In genomic region chr4:141246998-141247350, GRCm38 (mm10) we compare ENCODE assay signal across 8 mouse cellular contexts. TPM values are rescaled to one million over a fixed set of nuclear protein-coding genes. Genes with fewer than 3 reads are reported as not detected.
DNase-seq lines count a peak whose midpoint lies in the region; ATAC-seq and TF ChIP-seq lines count a peak whose summit lies in the region.

No protein-coding gene starts in this region.

- H3K27ac ChIP-seq in lung, embryonic 14.5 days (ENCODE audit: low read depth) = no peak overlapping the region
- no peak overlapping the region for H3K27ac ChIP-seq in intestine, embryonic 16.5 days (ENCODE audit: low read length)
- no peak overlapping the region for H3K27ac ChIP-seq in small intestine, adult 2 months (ENCODE audit: insufficient read depth, low read depth, low read length)

- peaks cover 45% of the 10 kb centered on the region for H3K27me3 ChIP-seq in lung, embryonic 14.5 days (ENCODE audit: insufficient read depth, low read length)
- 0 out of 2 replicates have a peak, but pooled peaks cover 6% of the 10 kb centered on the region for H3K27me3 ChIP-seq in intestine, embryonic 16.5 days (replicated peaks; ENCODE audit: control insufficient read depth, insufficient read depth, low read length)
- no peaks in the 10 kb centered on the region for H3K27me3 ChIP-seq in small intestine, adult 2 months (ENCODE audit: control insufficient read depth, insufficient read depth, low read length)

- ATAC-seq in lung, embryonic 14.5 days (ENCODE audit: insufficient read depth) = no peak
- no peak for ATAC-seq in intestine, embryonic 16.5 days

- 0 out of 2 replicates have a peak, but pooled peaks cover 17% of the 10 kb centered on the region for H3K36me3 ChIP-seq in lung, embryonic 14.5 days (ENCODE audit: insufficient read depth)
- H3K36me3 ChIP-seq in intestine, embryonic 16.5 days (ENCODE audit: control insufficient read depth, insufficient read depth, low read length) = peaks cover 8% of the 10 kb centered on the region; the same call in 1 of the 2 replicates
- peaks cover 25% of the 10 kb centered on the region for H3K36me3 ChIP-seq in small intestine, adult 2 months (ENCODE audit: control insufficient read depth, insufficient read depth, low read length)

- no peak overlapping the region for H3K9ac ChIP-seq in lung, embryonic 14.5 days
- peak overlapping the region; percentile 67 for H3K9ac ChIP-seq in intestine, embryonic 16.5 days (ENCODE audit: low read depth, low read length)

- 8% methylated on average over 17 of the region's 17 CpGs for WGBS in lung, embryonic 14.5 days
- 19% methylated on average over 17 of the region's 17 CpGs for WGBS in intestine, embryonic 16.5 days
- 64% methylated on average over 17 of the region's 17 CpGs for WGBS in small intestine, adult 2 months

- H3K4me2 ChIP-seq in lung, embryonic 14.5 days = peak overlapping the region; percentile 69
- peak overlapping the region; percentile 78 for H3K4me2 ChIP-seq in intestine, embryonic 16.5 days (ENCODE audit: low read depth, low read length)

- H3K4me1 ChIP-seq in lung, embryonic 14.5 days (ENCODE audit: insufficient read depth) = peaks cover 44% of the 10 kb centered on the region
- H3K4me1 ChIP-seq in intestine, embryonic 16.5 days (ENCODE audit: control insufficient read depth, insufficient read depth, low read length) = peaks cover 62% of the 10 kb centered on the region
- peaks cover 25% of the 10 kb centered on the region for H3K4me1 ChIP-seq in small intestine, adult 2 months (ENCODE audit: control insufficient read depth, insufficient read depth, insufficient read length, low read length)

- no peaks in the 10 kb centered on the region for H3K9me3 ChIP-seq in lung, embryonic 14.5 days (ENCODE audit: low read depth, low read length)
- no peaks in the 10 kb centered on the region for H3K9me3 ChIP-seq in intestine, embryonic 16.5 days (ENCODE audit: control insufficient read depth, low read length)

- TF ChIP-seq POLR2A in small intestine, adult 2 months (IDR thresholded peaks at IDR 0.05; ENCODE audit: low read depth, low read length) = no peak

- peak overlapping the region; percentile 38 for H3K4me3 ChIP-seq in lung, embryonic 14.5 days (ENCODE audit: low read depth, low read length)
- H3K4me3 ChIP-seq in intestine, embryonic 16.5 days (ENCODE audit: low read length) = peak overlapping the region; percentile 52
- H3K4me3 ChIP-seq in small intestine, adult 2 months (ENCODE audit: low read depth, low read length) = peak overlapping the region; percentile 50

- DNase-seq in adrenal gland, adult 2 months = peak; percentile 60
- no peak for DNase-seq in adrenal gland, adult 8-10 months
- DNase-seq in lung, embryonic 14.5 days = peak; percentile 35
- no peak for DNase-seq in lung, postnatal 36 days
- DNase-seq in left cerebral cortex, adult 9 months (ENCODE audit: low spot score in 2 of 2) = no peak
- DNase-seq in spleen, postnatal 10 days (ENCODE audit: low spot score in 2 of 2) = no peak

- no peak for TF ChIP-seq CTCF in lung, embryonic 14.5 days (IDR thresholded peaks at IDR 0.05; ENCODE audit: low read depth)
- no peak for TF ChIP-seq CTCF in small intestine, adult 2 months (IDR thresholded peaks at IDR 0.05; ENCODE audit: extremely low read depth, insufficient read length, insufficient replicate concordance, low read depth, low read length)

RNA-seq across cellular contexts. Expression of gene Arhgef19, which starts 7.7 kb away (rescaled TPM):
- total RNA-seq in adrenal gland, adult 2 months (2021) = 10 to 100 TPM; 50.9 to 65.1 TPM
- 58.3 and 75.8 TPM in 2 replicates for polyA plus RNA-seq in adrenal gland, adult 2 months (2012; rRNA removed)
- total RNA-seq in adrenal gland, adult 8-10 months (2022) = 100 to 1,000 TPM in 1 of 4 experiments, 10 to 100 TPM in 3; 43.5 to 113 (median 60.0) TPM
- polyA plus RNA-seq in lung, embryonic 14.5 days (2014; fragmentation: Nextera tagmentation; extraction: Ambion mirVana) = 20.1 and 21.1 TPM in 2 replicates
- 15.0 and 15.1 TPM in 2 replicates for polyA plus RNA-seq in intestine, embryonic 16.5 days (2015; fragmentation: Nextera tagmentation; extraction: Ambion mirVana)
- 29.3 and 48.8 TPM in 2 replicates for polyA plus RNA-seq in small intestine, adult 2 months (2012; rRNA removed)

RNA-seq across cellular contexts. Expression of gene Rsg1, which starts 33.2 kb away (rescaled TPM):
- total RNA-seq in adrenal gland, adult 2 months (2021) = 1 to 10 TPM in 1 of 2 experiments, under 1 TPM in 1; 0.86 to 1.1 TPM
- polyA plus RNA-seq in adrenal gland, adult 2 months (2012; rRNA removed) = 1.7 and 2.3 TPM in 2 replicates
- 1 to 10 TPM; 1.6 to 2.6 (median 2.2) TPM for total RNA-seq in adrenal gland, adult 8-10 months (2022)
- 5.3 and 6.3 TPM in 2 replicates for polyA plus RNA-seq in lung, embryonic 14.5 days (2014; fragmentation: Nextera tagmentation; extraction: Ambion mirVana)
- 4.2 and 5.1 TPM in 2 replicates for polyA plus RNA-seq in intestine, embryonic 16.5 days (2015; fragmentation: Nextera tagmentation; extraction: Ambion mirVana)
- 0.51 and 0.81 TPM in 2 replicates for polyA plus RNA-seq in small intestine, adult 2 months (2012; rRNA removed)

RNA-seq across cellular contexts. Expression of gene Epha2, which starts 54.1 kb away (rescaled TPM):
- 10 to 100 TPM; 11.7 to 19.4 TPM for total RNA-seq in adrenal gland, adult 2 months (2021)
- 18.0 and 24.1 TPM in 2 replicates for polyA plus RNA-seq in adrenal gland, adult 2 months (2012; rRNA removed)
- total RNA-seq in adrenal gland, adult 8-10 months (2022) = 10 to 100 TPM; 11.4 to 21.1 (median 16.2) TPM
- 6.9 and 7.6 TPM in 2 replicates for polyA plus RNA-seq in lung, embryonic 14.5 days (2014; fragmentation: Nextera tagmentation; extraction: Ambion mirVana)
- 7.6 and 8.5 TPM in 2 replicates for polyA plus RNA-seq in intestine, embryonic 16.5 days (2015; fragmentation: Nextera tagmentation; extraction: Ambion mirVana)
- polyA plus RNA-seq in small intestine, adult 2 months (2012; rRNA removed) = 28.3 and 86.3 TPM in 2 replicates

Comparison
In these comparisons a context has a peak if more than half of its experiments do, and no peak if none do; other contexts are left out.
1. DNase-seq: peak in adrenal gland, adult 2 months (single experiment) and lung, embryonic 14.5 days (single experiment); none in adrenal gland, adult 8-10 months (single experiment), lung, postnatal 36 days (single experiment), left cerebral cortex, adult 9 months (0 of 2) and spleen, postnatal 10 days (0 of 2).
2. Peak in every context shown above with its lines, with median percentiles within 50 percentile points of each other: H3K4me3 ChIP-seq.